Mouse (Mus musculus): ENCODE measurements at regions not wholly inside any gene's neighbourhood (a gene's known extent, or its start where the extent isn't known, plus 50 kb on each side); places are given as distances from the start of the nearest gene placed in this dataset.

DNA sequence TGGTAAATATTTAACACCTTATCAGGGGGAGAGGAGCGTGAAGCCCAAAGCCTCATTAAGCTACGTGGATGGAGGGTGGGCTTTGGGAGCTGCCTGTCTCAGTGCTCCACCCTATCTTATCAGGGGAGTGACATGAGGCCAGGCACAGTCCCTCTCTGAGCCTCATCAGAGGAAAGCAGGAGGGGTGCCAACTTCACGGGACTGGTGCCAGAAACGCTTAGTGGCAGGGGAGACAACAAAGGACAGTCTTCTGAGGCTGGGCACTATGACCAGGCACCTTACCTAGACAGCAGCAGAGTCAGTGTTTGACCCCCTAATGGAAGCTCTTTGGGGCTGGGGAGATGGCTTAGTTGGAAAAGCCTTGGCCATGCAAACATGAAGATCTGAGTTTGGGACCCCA, 49.9 kb upstream of the 3110018I06Rik start:
- TF ChIP-seq GATA1 (IDR thresholded peaks at IDR 0.05; ENCODE audit: low read length): no peak
- TF ChIP-seq TAL1 (IDR thresholded peaks at IDR 0.05; ENCODE audit: low read length): no peak
- peaks cover 41% of the 10 kb centered on the region for H3K9me3 ChIP-seq (ENCODE audit: control insufficient read depth, low read length)
- H3K36me3 ChIP-seq (ENCODE audit: control insufficient read depth): no peaks in the 10 kb centered on the region
- H3K27me3 ChIP-seq (ENCODE audit: control insufficient read depth): no peaks in the 10 kb centered on the region
- H3K4me1 ChIP-seq (ENCODE audit: control insufficient read depth): no peaks in the 10 kb centered on the region
- no peak overlapping the region for H3K4me3 ChIP-seq (replicated peaks)
